Mouse (Mus musculus): ENCODE measurements at regions not wholly inside any gene's neighbourhood (a gene's known extent, or its start where the extent isn't known, plus 50 kb on each side); places are given as distances from the start of the nearest gene placed in this dataset.
A peak's percentile ranks its signal among the peaks of the same experiment; 100 is the strongest.

DNA sequence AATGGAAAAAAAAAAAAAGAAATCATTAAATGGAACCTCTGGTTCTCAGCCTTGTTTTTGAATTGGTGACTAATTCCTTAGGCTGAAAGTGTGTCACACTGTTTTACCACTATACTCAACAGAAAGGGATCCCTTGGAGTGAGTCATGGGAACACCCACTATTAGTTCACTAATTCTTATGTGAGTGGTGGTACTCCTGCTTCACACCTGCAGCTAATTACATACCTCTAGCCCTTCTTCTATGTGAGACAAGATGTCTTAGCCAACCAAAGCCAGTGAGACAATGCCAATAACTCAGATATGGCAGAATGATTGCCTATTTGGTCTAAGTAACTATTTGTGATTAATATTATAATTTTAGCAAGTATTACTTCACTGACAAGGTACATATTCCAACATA, 398.9 kb downstream of the Vps13c start:
- DNase-seq (ENCODE audit: low read depth in 3 of 3, low spot score in 3 of 3) = no peak
- Histone ChIP-seq H3K4me1 (replicated peaks; ENCODE audit: control insufficient read depth in 2 of 2, insufficient read depth in 2 of 2, low read length in 1 of 2) (no peaks in the 10 kb centered on the region), H3K27ac (no peak overlapping the region), H3K4me3 (ENCODE audit: insufficient read depth in 1 of 2, low read depth in 2 of 2, low read length in 2 of 2) (no peak overlapping the region), H3K27me3 (ENCODE audit: control insufficient read depth, insufficient read depth, low read length) (no peaks in the 10 kb centered on the region), H3K9me3 (ENCODE audit: control insufficient read depth, low read length) (no peaks in the 10 kb centered on the region), H3K4me2 (ENCODE audit: low read depth) (no peak overlapping the region), H3K9ac (replicated peaks) (no peak overlapping the region), H3K36me3 (replicated peaks; ENCODE audit: control insufficient read depth, insufficient read depth, low read depth) (no peaks in the 10 kb centered on the region)
- TF ChIP-seq EP300 (IDR thresholded peaks at IDR 0.05; ENCODE audit: low read depth) = no peak
- no peak for TF ChIP-seq CTCF (IDR thresholded peaks at IDR 0.05; ENCODE audit: low read depth)
- no peak for ATAC-seq (ENCODE audit: insufficient read depth)

DNA sequence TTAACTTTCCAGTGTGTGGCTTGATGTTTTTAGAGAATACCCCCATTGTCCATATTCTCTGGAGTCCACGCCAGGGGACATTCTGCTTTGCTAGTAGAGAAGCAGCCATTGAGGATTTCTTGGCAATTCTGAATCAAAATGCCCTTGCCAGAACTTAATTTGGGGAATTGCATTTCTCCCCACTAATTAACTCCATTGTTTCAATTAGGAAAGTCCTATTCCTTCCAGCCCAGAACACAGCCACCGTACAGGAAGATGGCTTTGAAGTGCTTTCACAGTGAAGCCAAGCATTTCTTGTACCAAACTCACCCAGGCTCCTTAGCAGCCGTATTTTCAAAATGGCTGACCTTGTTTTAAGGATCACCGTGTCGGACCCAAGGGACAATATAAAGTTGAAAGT, 399.4 kb downstream of the Vps13c start:
- no peaks in the 10 kb centered on the region for H3K27me3 ChIP-seq (ENCODE audit: control insufficient read depth, insufficient read depth, low read length)
- no peaks in the 10 kb centered on the region for H3K9me3 ChIP-seq (ENCODE audit: control insufficient read depth, low read length)
- DNase-seq (ENCODE audit: low read depth in 3 of 3, low spot score in 3 of 3) (no peak), ATAC-seq (ENCODE audit: insufficient read depth) (no peak)
- no peaks in the 10 kb centered on the region for H3K4me1 ChIP-seq (replicated peaks; ENCODE audit: control insufficient read depth in 2 of 2, insufficient read depth in 2 of 2, low read length in 1 of 2)
- TF ChIP-seq CTCF (IDR thresholded peaks at IDR 0.05; ENCODE audit: low read depth) = no peak
- no peak for TF ChIP-seq EP300 (IDR thresholded peaks at IDR 0.05; ENCODE audit: low read depth)
- WGBS (ENCODE audit: insufficient replicate concordance) = 55% methylated on average over 5 of the region's 5 CpGs
- no peak overlapping the region for H3K4me2 ChIP-seq (ENCODE audit: low read depth)
- H3K36me3 ChIP-seq (replicated peaks; ENCODE audit: control insufficient read depth, insufficient read depth, low read depth) = no peaks in the 10 kb centered on the region
- no peak overlapping the region for H3K9ac ChIP-seq (replicated peaks)
- H3K27ac ChIP-seq = no peak overlapping the region
- no peak overlapping the region for H3K4me3 ChIP-seq (ENCODE audit: insufficient read depth in 1 of 2, low read depth in 2 of 2, low read length in 2 of 2)

DNA sequence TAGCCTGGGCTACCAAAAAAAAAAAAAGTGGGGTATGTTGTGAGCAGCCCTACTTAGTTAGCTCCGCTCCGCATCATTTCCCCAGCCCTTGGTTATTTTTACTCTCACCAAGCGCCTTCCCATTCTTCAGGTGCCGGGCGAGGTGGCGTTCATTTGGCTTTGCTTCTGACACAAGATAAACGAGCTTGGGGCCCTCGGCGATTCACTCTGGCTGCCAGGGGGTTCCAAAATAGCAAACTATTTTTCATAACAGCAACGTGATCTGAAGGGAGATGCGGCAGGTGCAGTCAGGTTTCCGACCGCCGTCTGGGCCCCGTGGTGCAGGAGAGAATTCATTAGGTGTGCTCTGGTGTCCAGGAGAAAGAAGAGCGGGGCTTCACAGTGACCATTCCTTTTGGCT, 403.6 kb upstream of the Rora start:
- no peak overlapping the region for H3K9ac ChIP-seq (replicated peaks)
- no peak overlapping the region for H3K27ac ChIP-seq
- H3K4me2 ChIP-seq (ENCODE audit: low read depth) = no peak overlapping the region
- no peak for TF ChIP-seq EP300 (IDR thresholded peaks at IDR 0.05; ENCODE audit: low read depth)
- no peak for ATAC-seq (ENCODE audit: insufficient read depth)
- DNase-seq (ENCODE audit: low read depth in 3 of 3, low spot score in 3 of 3) = no peak
- H3K36me3 ChIP-seq (replicated peaks; ENCODE audit: control insufficient read depth, insufficient read depth, low read depth) = no peaks in the 10 kb centered on the region
- no peaks in the 10 kb centered on the region for H3K4me1 ChIP-seq (replicated peaks; ENCODE audit: control insufficient read depth in 2 of 2, insufficient read depth in 2 of 2, low read length in 1 of 2)
- H3K9me3 ChIP-seq (ENCODE audit: control insufficient read depth, low read length) = no peaks in the 10 kb centered on the region
- WGBS (ENCODE audit: insufficient replicate concordance) = 77% methylated on average over 16 of the region's 16 CpGs
- no peak overlapping the region for H3K4me3 ChIP-seq (ENCODE audit: insufficient read depth in 1 of 2, low read depth in 2 of 2, low read length in 2 of 2)
- H3K27me3 ChIP-seq (ENCODE audit: control insufficient read depth, insufficient read depth, low read length) = no peaks in the 10 kb centered on the region

DNA sequence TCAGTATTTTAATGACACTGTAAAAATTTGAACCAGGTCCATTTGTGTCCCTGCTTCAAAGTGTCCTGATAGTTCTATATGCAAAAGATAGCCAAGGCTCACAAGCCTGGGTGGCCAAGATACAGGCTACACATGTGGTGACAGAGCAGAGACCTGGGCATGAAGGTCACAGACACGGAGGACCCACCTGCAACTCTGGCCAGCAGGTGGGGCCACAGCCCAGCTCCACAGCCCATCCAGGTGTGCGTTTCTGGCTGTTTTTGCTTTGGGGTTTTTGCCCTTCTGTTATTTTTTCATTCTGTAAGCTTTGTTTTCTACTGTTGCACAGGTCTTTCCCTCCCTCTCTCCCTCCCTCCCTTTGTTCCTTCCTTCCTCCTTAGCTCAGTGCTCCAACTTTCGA, 399.4 kb upstream of the Rora start:
- no peaks in the 10 kb centered on the region for H3K4me1 ChIP-seq (replicated peaks; ENCODE audit: control insufficient read depth in 2 of 2, insufficient read depth in 2 of 2, low read length in 1 of 2)
- TF ChIP-seq CTCF (IDR thresholded peaks at IDR 0.05; ENCODE audit: low read depth) (peak; percentile 40), EP300 (IDR thresholded peaks at IDR 0.05; ENCODE audit: low read depth) (no peak)
- H3K27me3 ChIP-seq (ENCODE audit: control insufficient read depth, insufficient read depth, low read length) = no peaks in the 10 kb centered on the region
- DNase-seq (ENCODE audit: low read depth in 3 of 3, low spot score in 3 of 3) (no peak), ATAC-seq (ENCODE audit: insufficient read depth) (no peak)
- no peaks in the 10 kb centered on the region for H3K36me3 ChIP-seq (replicated peaks; ENCODE audit: control insufficient read depth, insufficient read depth, low read depth)
- H3K9ac ChIP-seq (replicated peaks) = no peak overlapping the region
- no peak overlapping the region for H3K27ac ChIP-seq
- H3K9me3 ChIP-seq (ENCODE audit: control insufficient read depth, low read length) = no peaks in the 10 kb centered on the region
- H3K4me2 ChIP-seq (ENCODE audit: low read depth) = no peak overlapping the region
- 38% methylated on average over 3 of the region's 3 CpGs for WGBS (ENCODE audit: insufficient replicate concordance)
- no peak overlapping the region for H3K4me3 ChIP-seq (ENCODE audit: insufficient read depth in 1 of 2, low read depth in 2 of 2, low read length in 2 of 2)

DNA sequence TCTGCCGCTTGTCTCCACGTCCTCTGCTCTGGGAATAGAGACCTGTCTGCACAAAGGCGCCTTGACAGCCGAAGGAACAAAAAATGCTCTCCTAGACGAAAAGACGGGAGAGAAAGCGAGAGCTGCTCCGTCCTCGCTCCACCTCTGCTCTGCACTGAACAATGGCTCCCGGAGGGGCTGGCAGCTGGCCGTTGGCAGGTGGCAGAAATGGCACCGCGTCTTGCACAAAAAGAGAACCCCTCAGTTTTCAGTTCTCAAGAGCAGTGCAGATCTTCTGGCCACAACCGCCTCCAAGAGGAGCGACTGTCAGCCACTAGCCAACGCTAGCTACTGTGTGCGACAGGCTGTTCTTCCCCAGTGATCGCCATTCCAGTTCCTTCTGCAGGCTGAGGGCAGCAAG, 385.0 kb upstream of the Rora start:
- Histone ChIP-seq H3K27me3 (ENCODE audit: control insufficient read depth, insufficient read depth, low read length) (no peaks in the 10 kb centered on the region), H3K4me2 (ENCODE audit: low read depth) (no peak overlapping the region), H3K27ac (no peak overlapping the region), H3K4me1 (replicated peaks; ENCODE audit: control insufficient read depth in 2 of 2, insufficient read depth in 2 of 2, low read length in 1 of 2) (no peaks in the 10 kb centered on the region), H3K9me3 (ENCODE audit: control insufficient read depth, low read length) (no peaks in the 10 kb centered on the region), H3K9ac (replicated peaks) (no peak overlapping the region), H3K4me3 (ENCODE audit: insufficient read depth in 1 of 2, low read depth in 2 of 2, low read length in 2 of 2) (no peak overlapping the region), H3K36me3 (replicated peaks; ENCODE audit: control insufficient read depth, insufficient read depth, low read depth) (no peaks in the 10 kb centered on the region)
- no peak for ATAC-seq (ENCODE audit: insufficient read depth)
- 75% methylated on average over 18 of the region's 18 CpGs for WGBS (ENCODE audit: insufficient replicate concordance)
- TF ChIP-seq CTCF (IDR thresholded peaks at IDR 0.05; ENCODE audit: low read depth) = no peak
- no peak for DNase-seq (ENCODE audit: low read depth in 3 of 3, low spot score in 3 of 3)

All from liver, embryonic 14.5 days (tissue).